Mouse (Mus musculus) midbrain, embryonic 12.5 days (tissue): ENCODE results near the gene Cttnbp2. TPM values are rescaled to one million over a fixed set of nuclear protein-coding genes. Genes with fewer than 3 reads are reported as not detected.

Experiments used
- ATAC-seq: fragments of 200-750 bp; cut with Nextera tagmentation; 2 replicates; pipeline ENCODE4 v1.8.0; 2017; ENCODE audit warnings: low read depth, moderate TSS enrichment, moderate library complexity; ENCODE audit not compliant: low FRiP score
- H3K27ac ChIP-seq: fragments of 300-500 bp; sonication (generic); replicated peaks from 2 replicates; pipeline ENCODE4 v1.5.1; 2016; ENCODE audit warnings: mild to moderate bottlenecking
- H3K27me3 ChIP-seq: fragments of 300-500 bp; sonication (generic); 2 replicates; pipeline ENCODE4 v1.6.1; 2016; ENCODE audit warnings: mild to moderate bottlenecking
- H3K36me3 ChIP-seq: fragments of 300-500 bp; sonication (generic); 2 replicates; pipeline ENCODE4 v1.6.1; 2016
- H3K4me1 ChIP-seq: fragments of 300-500 bp; sonication (generic); 2 replicates; pipeline ENCODE4 v1.6.1; 2016
- H3K4me2 ChIP-seq: fragments of 300-500 bp; sonication (generic); replicated peaks from 2 replicates; pipeline ENCODE4 v1.6.1; 2016; ENCODE audit warnings: mild to moderate bottlenecking, moderate library complexity
- H3K4me3 ChIP-seq: fragments of 300-500 bp; sonication (generic); 2 replicates; pipeline ENCODE4 v1.5.1; 2016; ENCODE audit warnings: mild to moderate bottlenecking
- H3K9ac ChIP-seq: fragments of 300-500 bp; sonication (generic); replicated peaks from 2 replicates; pipeline ENCODE4 v1.6.1; 2016; ENCODE audit warnings: mild to moderate bottlenecking, moderate library complexity
- H3K9me3 ChIP-seq: fragments of 300-500 bp; sonication (generic); 2 replicates; pipeline ENCODE4 v1.6.1; 2016; ENCODE audit warnings: mild to moderate bottlenecking
- WGBS: fragments of 180-500 bp; shearing (Covaris S2); methylation state at CpG from one replicate; pipeline ENCODE4 v1.1.7; 2016; 5-methylcytosine and 5-hydroxymethylcytosine counted together
- microRNA-seq: library from miRNA; unstranded; fragments of <30 nt; microRNA quantifications from one replicate; pipeline ENCODE4, GENCODE M21; 2017
- polyA plus RNA-seq: library from polyadenylated mRNA; unstranded; fragments of >200 nt; fragmentation: Nextera tagmentation; extraction: Ambion mirVana; gene quantifications from 2 replicates; pipeline ENCODE4 v1.2.1, GENCODE M21; 2016

The Cttnbp2 gene
- polyA plus RNA-seq, 1 experiment from 2014 or later: 21.9 TPM

DNA sequence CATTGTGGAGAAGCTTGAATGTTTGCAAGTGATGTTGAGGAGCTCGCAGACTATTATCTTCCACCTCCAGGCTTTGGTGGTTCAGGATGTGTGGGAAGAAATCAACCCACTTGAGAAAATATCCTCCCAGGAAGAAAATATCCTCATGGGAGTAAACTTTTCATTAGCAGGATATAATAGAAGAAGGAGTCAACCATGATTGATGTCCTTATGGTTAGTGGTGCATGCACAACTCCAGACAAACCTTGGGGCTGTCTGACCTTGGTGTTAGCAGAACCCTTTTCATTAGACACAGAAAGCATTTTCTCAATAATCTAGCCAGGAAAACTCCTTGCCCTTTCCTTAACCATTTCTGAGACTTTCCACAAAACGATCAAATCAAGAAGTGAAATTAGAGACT is 170.4 kb downstream of the Cttnbp2 start:
- Histone ChIP-seq H3K9me3 (no peaks in the 10 kb centered on the region), H3K9ac (no peak overlapping the region), H3K4me3 (no peak overlapping the region), H3K27ac (no peak overlapping the region), H3K36me3 (no peaks in the 10 kb centered on the region), H3K4me2 (no peak overlapping the region), H3K27me3 (no peaks in the 10 kb centered on the region), H3K4me1 (no peaks in the 10 kb centered on the region)
- WGBS: 77% methylated on average over 2 of the region's 2 CpGs
- no peak for ATAC-seq

DNA sequence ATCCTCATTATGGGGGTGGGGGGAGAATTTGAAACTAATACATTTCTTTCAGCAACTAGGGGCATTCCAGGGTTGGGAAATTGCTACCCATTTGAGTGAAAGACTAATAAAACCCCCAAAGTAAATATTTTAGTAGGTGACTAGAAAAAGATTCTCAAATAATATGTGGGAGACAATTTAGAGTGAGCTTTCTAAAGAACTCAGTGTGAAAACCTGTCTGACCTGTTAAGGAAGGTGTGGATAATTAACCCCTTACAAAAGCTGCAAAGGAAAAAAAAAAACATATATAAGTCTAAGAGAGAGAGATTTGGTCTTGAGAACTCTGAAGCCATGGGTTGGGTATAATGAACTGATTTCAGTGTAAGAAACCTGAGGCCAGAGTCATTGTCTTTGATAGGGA is 176.3 kb downstream of the Cttnbp2 start:
- H3K36me3 ChIP-seq: no peaks in the 10 kb centered on the region
- no peaks in the 10 kb centered on the region for H3K4me1 ChIP-seq
- no peak for ATAC-seq
- no peaks in the 10 kb centered on the region for H3K9me3 ChIP-seq
- H3K4me2 ChIP-seq: no peak overlapping the region
- H3K4me3 ChIP-seq: no peak overlapping the region
- H3K27ac ChIP-seq: no peak overlapping the region
- H3K27me3 ChIP-seq: no peaks in the 10 kb centered on the region
- no peak overlapping the region for H3K9ac ChIP-seq

- no peaks in the 10 kb centered on the region for H3K4me1 ChIP-seq
- 87% methylated on average over 3 of the region's 3 CpGs for WGBS
Observed at GRCm38 (mm10) chr6:18335393-18335792, 179.2 kb downstream of the Cttnbp2 start.

GRCm38 (mm10) chr6:18322950-18323349 is 191.7 kb downstream of the Cttnbp2 start:
- WGBS: 93% methylated on average over 1 of the region's 1 CpGs
- no peak overlapping the region for H3K4me2 ChIP-seq
- no peak for ATAC-seq
- no peaks in the 10 kb centered on the region for H3K27me3 ChIP-seq
- no peak overlapping the region for H3K9ac ChIP-seq
- no peaks in the 10 kb centered on the region for H3K9me3 ChIP-seq
- no peaks in the 10 kb centered on the region for H3K4me1 ChIP-seq
- H3K27ac ChIP-seq: no peak overlapping the region
- no peak overlapping the region for H3K4me3 ChIP-seq
- no peaks in the 10 kb centered on the region for H3K36me3 ChIP-seq

More at GRCm38 (mm10) chr6:18335393-18335792, 179.2 kb downstream of the Cttnbp2 start:
- Histone ChIP-seq H3K4me3 (no peak overlapping the region), H3K9me3 (no peaks in the 10 kb centered on the region), H3K27me3 (no peaks in the 10 kb centered on the region), H3K27ac (no peak overlapping the region), H3K4me2 (no peak overlapping the region), H3K36me3 (no peaks in the 10 kb centered on the region), H3K9ac (no peak overlapping the region)
- no peak for ATAC-seq

Small RNA genes lying within 50 kb of the gene (microRNA-seq; reads per million reads assigned to microRNA genes)
- gene Gm26233: not detected
